Mouse (Mus musculus) spleen, adult 2 months (tissue): ENCODE results near the gene Garem2.

Experiments used
- CTCF ChIP-seq: fragments of 200-500 bp; IDR thresholded peaks from 2 replicates; pipeline ENCODE4 v1.5.1; 2011; ENCODE audit warnings: mild to moderate bottlenecking, inconsistent platforms; ENCODE audit not compliant: insufficient read depth, insufficient read length, insufficient replicate concordance; ENCODE audit errors: extremely low read depth
- POLR2A ChIP-seq: fragments of 200-500 bp; IDR thresholded peaks from 2 replicates; pipeline ENCODE4 v1.6.1; 2011; ENCODE audit warnings: low read depth, low read length, inconsistent platforms

- no peak for TF ChIP-seq CTCF
- no peak for TF ChIP-seq POLR2A
These were observed 9.8 kb downstream of the Garem2 start for GRCm38 (mm10) chr5:30114761-30115140.
